Mouse (Mus musculus): ENCODE data around the gene Gm2974.
"Not testable (repeated sequence)": the region's sequence is repeated elsewhere in the genome, so short reads cannot be mapped to it uniquely, and the experiment has no call there.

Gene Gm2974

GRCm38 (mm10) chr14:4182491-4183210 lies at the start of gene Gm2974:
TSS of gene Gm2974 (plus strand) at chr14:4182576.
- DNase-seq (ENCODE audit: low spot score in 2 of 2): not testable (repeated sequence)

- not testable (repeated sequence) for DNase-seq (ENCODE audit: low spot score in 2 of 2)
Measured at GRCm38 (mm10) chr14:4141646-4142045, 40.7 kb upstream of the Gm2974 start.

GRCm38 (mm10) chr14:4164730-4165129 lies 17.6 kb upstream of the Gm2974 start, which contains the start of gene Gm3127:
TSS of gene Gm3127 (plus strand) at chr14:4165030.
- DNase-seq (ENCODE audit: low spot score in 2 of 2): not testable (repeated sequence)

GRCm38 (mm10) chr14:4182030-4182429 lies 346 bp upstream of the Gm2974 start:
- DNase-seq (ENCODE audit: low spot score in 2 of 2): not testable (repeated sequence)

- not testable (repeated sequence) for DNase-seq (ENCODE audit: low spot score in 2 of 2)
Measured at GRCm38 (mm10) chr14:4183375-4183774, 999 bp downstream of the Gm2974 start.

GRCm38 (mm10) chr14:4249331-4249730 lies 67.0 kb downstream of the Gm2974 start, which contains the start of gene Gm3138:
TSS of gene Gm3138 (plus strand) at chr14:4249631.
- DNase-seq (ENCODE audit: low spot score in 2 of 2): not testable (repeated sequence)
